Mouse (Mus musculus) erythroid progenitor cell, adult 5-6 weeks (primary cell): ENCODE results near the gene Olfr1112. TPM values are rescaled to one million over a fixed set of nuclear protein-coding genes. Genes with fewer than 3 reads are reported as not detected.
"Not testable (repeated sequence)": the region's sequence is repeated elsewhere in the genome, so short reads cannot be mapped to it uniquely, and the experiment has no call there.

Source experiments
- ATAC-seq: replicated peaks from 2 replicates; pipeline ENCODE4 v1.8.0; 2016; ENCODE audit warnings: moderate number of reproducible peaks, mild to moderate bottlenecking, moderate TSS enrichment, inconsistent platforms; ENCODE audit not compliant: poor library complexity, low FRiP score, severe bottlenecking
- total RNA-seq, 2 experiments: library from RNA; stranded (forward) in 1 of 2; stranded (reverse) in 1 of 2; fragments of 150-400 nt in 1 of 2; fragments of 186-747, 209-891 nt in 1 of 2; gene quantifications; 2 replicates each; pipeline versions ENCODE4 v1.2.3 to v1.2.4; 2015 to 2017; ENCODE audit warnings: low replicate concordance in 2 of 2

Olfr1112 gene
- not detected in 2 replicates for total RNA-seq (2015; ENCODE audit: low replicate concordance)
- not detected in 2 replicates for total RNA-seq (2017; ENCODE audit: low replicate concordance)

DNA sequence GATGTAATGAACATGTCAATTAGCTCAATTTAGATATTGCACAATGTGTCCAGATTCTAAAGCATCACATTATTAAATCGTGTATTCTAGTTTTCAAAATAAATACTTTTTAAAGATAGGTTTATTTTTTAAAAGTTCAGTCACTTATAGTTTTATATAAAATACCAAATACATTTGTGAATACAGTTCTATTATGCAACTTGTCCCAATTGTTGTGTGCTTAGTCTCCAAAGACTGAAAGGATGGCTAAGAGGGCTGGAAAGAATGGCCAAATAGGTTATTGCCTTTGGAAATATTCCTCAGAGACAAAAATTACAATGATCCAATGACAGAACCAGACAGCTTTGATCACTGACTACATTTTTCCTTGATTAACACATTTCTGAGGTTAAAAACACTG lies at the start of gene Olfr1112:
Gene Olfr1112 (plus strand): TSS at position 301 of the 400 bp plus-strand sequence.
- ATAC-seq, result no peak

DNA sequence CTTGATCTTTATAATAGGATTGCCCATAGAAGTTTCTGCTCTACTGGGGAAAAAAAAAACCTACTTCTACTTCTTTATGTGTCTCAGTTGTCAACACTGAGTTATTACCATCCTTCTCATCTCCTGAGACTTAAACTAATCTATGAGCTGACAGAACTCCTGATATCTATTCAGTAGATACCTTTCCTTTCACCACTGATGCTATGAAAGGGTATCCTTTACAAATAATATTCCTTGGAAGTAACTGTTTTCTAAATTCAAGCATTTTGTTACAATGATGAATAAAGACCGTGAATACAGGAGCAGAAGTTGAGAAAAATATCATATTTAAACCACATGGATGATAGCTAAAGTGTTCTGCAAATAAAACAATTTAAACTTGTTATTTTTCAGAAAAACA lies 47.4 kb upstream of the Olfr1112 start, which contains the start of gene Olfr1110:
Gene Olfr1110 (minus strand): TSS at position 101 of the 400 bp plus-strand sequence.
- no peak for ATAC-seq

DNA sequence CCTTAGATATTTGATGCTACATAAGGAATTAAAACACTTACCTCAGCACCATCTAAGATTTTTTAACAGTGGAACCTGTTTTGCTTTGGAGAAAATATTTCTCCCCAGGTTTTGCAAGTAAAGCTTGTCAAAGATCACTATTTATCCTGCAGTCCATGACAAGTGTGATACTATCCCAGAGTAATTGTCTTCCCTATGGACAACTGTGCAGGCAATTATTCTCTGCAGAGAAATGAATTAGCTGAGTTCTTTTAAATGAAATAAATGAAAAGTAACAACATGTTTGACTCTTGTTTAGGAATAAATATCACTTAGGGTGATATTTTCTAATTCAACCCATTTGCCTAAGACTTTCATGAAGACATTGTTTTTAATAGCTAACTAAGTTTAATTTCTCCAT lies 35.1 kb upstream of the Olfr1112 start, which contains the start of gene Olfr1111:
Gene Olfr1111 (minus strand): TSS at position 101 of the 400 bp plus-strand sequence.
- no peak for ATAC-seq

DNA sequence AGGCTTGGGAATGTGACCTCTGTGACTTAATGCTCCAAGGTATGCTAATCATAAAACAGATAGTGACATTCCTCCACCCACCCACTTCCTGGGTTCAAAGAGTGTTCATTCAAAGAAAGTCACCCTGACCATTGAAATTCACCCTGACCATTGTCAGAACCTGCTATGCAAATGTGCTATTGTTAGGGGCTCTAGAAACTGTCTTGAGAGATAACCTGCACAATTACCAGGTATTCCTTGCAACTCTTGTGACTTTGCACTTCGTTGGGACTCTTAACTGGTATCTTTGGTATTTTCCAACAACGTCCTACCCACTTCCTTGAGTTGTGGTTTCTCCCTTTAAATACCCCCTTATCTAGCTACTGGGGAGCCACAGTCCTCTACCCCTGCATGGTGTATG lies 19.9 kb upstream of the Olfr1112 start:
- ATAC-seq, result not testable (repeated sequence)

DNA sequence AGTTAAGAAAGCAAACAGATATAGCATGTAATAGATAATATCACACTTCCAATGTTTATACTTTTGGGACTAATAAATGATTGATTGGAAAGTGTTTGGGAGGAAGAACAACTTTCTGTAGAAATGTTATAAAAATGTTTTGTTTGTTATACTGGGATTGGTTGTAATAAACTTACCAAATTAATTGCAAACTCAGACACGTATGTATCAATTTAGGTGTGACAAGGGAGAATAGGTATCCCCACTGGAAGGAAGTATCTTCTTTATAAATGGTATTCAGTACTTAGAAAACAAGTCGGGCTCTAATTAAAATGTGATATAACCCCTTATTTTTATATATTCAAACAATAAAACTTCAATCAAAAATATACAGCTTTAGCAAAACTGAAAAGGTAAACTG lies 21.1 kb downstream of the Olfr1112 start, which contains the start of gene Olfr1113:
Gene Olfr1113 (plus strand): TSS at position 301 of the 400 bp plus-strand sequence.
- no peak for ATAC-seq

Other genes starting within 250 kb of the Olfr1112 start
- not detected in 2 replicates for gene Olfr1099, start 227.1 kb upstream of the Olfr1112 start, total RNA-seq (2015; ENCODE audit: low replicate concordance)
- gene Olfr1099, start 227.1 kb upstream of the Olfr1112 start, total RNA-seq (2017; ENCODE audit: low replicate concordance), result not detected in 2 replicates
- gene Olfr1100, start 207.8 kb upstream of the Olfr1112 start, total RNA-seq (2015; ENCODE audit: low replicate concordance), result not detected in 2 replicates
- not detected in 2 replicates for gene Olfr1100, start 207.8 kb upstream of the Olfr1112 start, total RNA-seq (2017; ENCODE audit: low replicate concordance)
- not detected in 2 replicates for gene Olfr1101, start 196.6 kb upstream of the Olfr1112 start, total RNA-seq (2015; ENCODE audit: low replicate concordance)
- gene Olfr1101, start 196.6 kb upstream of the Olfr1112 start, total RNA-seq (2017; ENCODE audit: low replicate concordance), result not detected in 2 replicates
- not detected in 2 replicates for gene Olfr1102, start 189.4 kb upstream of the Olfr1112 start, total RNA-seq (2015; ENCODE audit: low replicate concordance)
- not detected in 2 replicates for gene Olfr1102, start 189.4 kb upstream of the Olfr1112 start, total RNA-seq (2017; ENCODE audit: low replicate concordance)
- not detected in 2 replicates for gene Olfr1104, start 160.7 kb upstream of the Olfr1112 start, total RNA-seq (2015; ENCODE audit: low replicate concordance)
- not detected in 2 replicates for gene Olfr1104, start 160.7 kb upstream of the Olfr1112 start, total RNA-seq (2017; ENCODE audit: low replicate concordance)
- not detected in 2 replicates for gene Olfr1105, start 151.3 kb upstream of the Olfr1112 start, total RNA-seq (2015; ENCODE audit: low replicate concordance)
- gene Olfr1105, start 151.3 kb upstream of the Olfr1112 start, total RNA-seq (2017; ENCODE audit: low replicate concordance), result not detected in 2 replicates
- gene Olfr1106, start 135.5 kb upstream of the Olfr1112 start, total RNA-seq (2015; ENCODE audit: low replicate concordance), result not detected in 2 replicates
- not detected in 2 replicates for gene Olfr1106, start 135.5 kb upstream of the Olfr1112 start, total RNA-seq (2017; ENCODE audit: low replicate concordance)
- gene Olfr1107, start 112.0 kb upstream of the Olfr1112 start, total RNA-seq (2015; ENCODE audit: low replicate concordance), result not detected in 2 replicates
- gene Olfr1107, start 112.0 kb upstream of the Olfr1112 start, total RNA-seq (2017; ENCODE audit: low replicate concordance), result not detected in 2 replicates
- not detected in 2 replicates for gene Olfr1109, start 91.8 kb upstream of the Olfr1112 start, total RNA-seq (2015; ENCODE audit: low replicate concordance)
- gene Olfr1109, start 91.8 kb upstream of the Olfr1112 start, total RNA-seq (2017; ENCODE audit: low replicate concordance), result not detected in 2 replicates
- gene Olfr259, start 73.2 kb upstream of the Olfr1112 start, total RNA-seq (2015; ENCODE audit: low replicate concordance), result not detected in 2 replicates
- gene Olfr259, start 73.2 kb upstream of the Olfr1112 start, total RNA-seq (2017; ENCODE audit: low replicate concordance), result not detected in 2 replicates
- not detected in 2 replicates for gene Olfr1110, start 47.5 kb upstream of the Olfr1112 start, total RNA-seq (2015; ENCODE audit: low replicate concordance)
- gene Olfr1110, start 47.5 kb upstream of the Olfr1112 start, total RNA-seq (2017; ENCODE audit: low replicate concordance), result not detected in 2 replicates
- not detected in 2 replicates for gene Olfr1111, start 35.2 kb upstream of the Olfr1112 start, total RNA-seq (2015; ENCODE audit: low replicate concordance)
- not detected in 2 replicates for gene Olfr1111, start 35.2 kb upstream of the Olfr1112 start, total RNA-seq (2017; ENCODE audit: low replicate concordance)
- gene Olfr1113, start 21.2 kb downstream of the Olfr1112 start, total RNA-seq (2015; ENCODE audit: low replicate concordance), result not detected in 2 replicates
- not detected in 2 replicates for gene Olfr1113, start 21.2 kb downstream of the Olfr1112 start, total RNA-seq (2017; ENCODE audit: low replicate concordance)
- gene Olfr1115, start 60.2 kb downstream of the Olfr1112 start, total RNA-seq (2015; ENCODE audit: low replicate concordance), result not detected in 2 replicates
- not detected in 2 replicates for gene Olfr1115, start 60.2 kb downstream of the Olfr1112 start, total RNA-seq (2017; ENCODE audit: low replicate concordance)
- not detected in 2 replicates for gene Olfr1116, start 79.7 kb downstream of the Olfr1112 start, total RNA-seq (2015; ENCODE audit: low replicate concordance)
- not detected in 2 replicates for gene Olfr1116, start 79.7 kb downstream of the Olfr1112 start, total RNA-seq (2017; ENCODE audit: low replicate concordance)
- not detected in 2 replicates for gene Olfr1118, start 119.8 kb downstream of the Olfr1112 start, total RNA-seq (2015; ENCODE audit: low replicate concordance)
- not detected in 2 replicates for gene Olfr1118, start 119.8 kb downstream of the Olfr1112 start, total RNA-seq (2017; ENCODE audit: low replicate concordance)
- gene Olfr1120, start 167.0 kb downstream of the Olfr1112 start, total RNA-seq (2015; ENCODE audit: low replicate concordance), result not detected in 2 replicates
- not detected in 2 replicates for gene Olfr1120, start 167.0 kb downstream of the Olfr1112 start, total RNA-seq (2017; ENCODE audit: low replicate concordance)
- not detected in 2 replicates for gene Olfr1121, start 182.1 kb downstream of the Olfr1112 start, total RNA-seq (2015; ENCODE audit: low replicate concordance)
- gene Olfr1121, start 182.1 kb downstream of the Olfr1112 start, total RNA-seq (2017; ENCODE audit: low replicate concordance), result not detected in 2 replicates
- not detected in 2 replicates for gene Olfr1122, start 198.1 kb downstream of the Olfr1112 start, total RNA-seq (2015; ENCODE audit: low replicate concordance)
- gene Olfr1122, start 198.1 kb downstream of the Olfr1112 start, total RNA-seq (2017; ENCODE audit: low replicate concordance), result not detected in 2 replicates
- gene Olfr1123, start 228.8 kb downstream of the Olfr1112 start, total RNA-seq (2015; ENCODE audit: low replicate concordance), result not detected in 2 replicates
- gene Olfr1123, start 228.8 kb downstream of the Olfr1112 start, total RNA-seq (2017; ENCODE audit: low replicate concordance), result not detected in 2 replicates
- gene Olfr1124, start 242.5 kb downstream of the Olfr1112 start, total RNA-seq (2015; ENCODE audit: low replicate concordance), result not detected in 2 replicates
- gene Olfr1124, start 242.5 kb downstream of the Olfr1112 start, total RNA-seq (2017; ENCODE audit: low replicate concordance), result not detected in 2 replicates